8 mouse cellular contexts compared by ENCODE assay signal in genomic region chr12:112619686-112620353, GRCm38 (mm10). TPM values are rescaled to one million over a fixed set of nuclear protein-coding genes. Genes with fewer than 3 reads are reported as not detected.
DNase-seq lines count a peak whose midpoint lies in the region; ATAC-seq and TF ChIP-seq lines count a peak whose summit lies in the region.

Gene Adssl1 (plus strand): TSS chr12:112620045.

- DNase-seq in right cerebral cortex, postnatal 14 days: peak; percentile 49
- no peak for DNase-seq in right cerebral cortex, postnatal 25 days
- DNase-seq in cerebellum, postnatal 36 days: peak; percentile 35 to 42
- DNase-seq in gastrocnemius, postnatal 4 days (ENCODE audit: low spot score in 2 of 2): peak; percentile 48 to 66
- DNase-seq in midbrain, postnatal 0 days (ENCODE audit: low spot score): peak; percentile 47

- ATAC-seq in intestine, embryonic 15.5 days: peak; percentile 79
- ATAC-seq in limb, embryonic 15.5 days (ENCODE audit: insufficient number of reproducible peaks, low FRiP score, low TSS enrichment, low read depth): peak; percentile 59
- peak; percentile 50 for ATAC-seq in midbrain, postnatal 0 days (ENCODE audit: low FRiP score)
- ATAC-seq in stomach, embryonic 16.5 days (ENCODE audit: insufficient read depth, low FRiP score): peak; percentile 48; the same call in 1 of the 2 replicates

- peak within 1 kb of the TSS; percentile 51 for H3K4me3 ChIP-seq in intestine, embryonic 15.5 days (replicated peaks)
- peak within 1 kb of the TSS; percentile 52 for H3K4me3 ChIP-seq in limb, embryonic 15.5 days
- H3K4me3 ChIP-seq in midbrain, postnatal 0 days (ENCODE audit: low read depth, low read length): peak within 1 kb of the TSS; percentile 50
- peak within 1 kb of the TSS; percentile 55 for H3K4me3 ChIP-seq in stomach, embryonic 16.5 days (replicated peaks; ENCODE audit: low read length)

- peaks cover 30% of the 10 kb centered on the region for H3K4me1 ChIP-seq in intestine, embryonic 15.5 days (replicated peaks)
- H3K4me1 ChIP-seq in limb, embryonic 15.5 days: peaks cover 36% of the 10 kb centered on the region
- H3K4me1 ChIP-seq in midbrain, postnatal 0 days (ENCODE audit: insufficient read depth, low read length): no peaks in the 10 kb centered on the region
- peaks cover 25% of the 10 kb centered on the region for H3K4me1 ChIP-seq in stomach, embryonic 16.5 days (ENCODE audit: control insufficient read depth, insufficient read depth, low read length)

- H3K4me2 ChIP-seq in intestine, embryonic 15.5 days (replicated peaks): peak within 1 kb of the TSS; percentile 97
- peak within 1 kb of the TSS; percentile 98 for H3K4me2 ChIP-seq in limb, embryonic 15.5 days
- H3K4me2 ChIP-seq in midbrain, postnatal 0 days (ENCODE audit: low read depth, low read length, poor library complexity, severe bottlenecking): peak within 1 kb of the TSS; percentile 91
- H3K4me2 ChIP-seq in stomach, embryonic 16.5 days (ENCODE audit: low read depth, low read length): peak within 1 kb of the TSS; percentile 85

- under 1% methylated on average over 54 of the region's 56 CpGs for WGBS in intestine, embryonic 15.5 days
- WGBS in limb, embryonic 15.5 days: under 1% methylated on average over 53 of the region's 56 CpGs
- 2% methylated on average over 49 of the region's 56 CpGs for WGBS in midbrain, postnatal 0 days
- WGBS in stomach, embryonic 16.5 days: 2% methylated on average over 56 of the region's 56 CpGs

- H3K9me3 ChIP-seq in intestine, embryonic 15.5 days: no peaks in the 10 kb centered on the region
- no peaks in the 10 kb centered on the region for H3K9me3 ChIP-seq in limb, embryonic 15.5 days
- H3K9me3 ChIP-seq in midbrain, postnatal 0 days (ENCODE audit: low read length): no peaks in the 10 kb centered on the region
- H3K9me3 ChIP-seq in stomach, embryonic 16.5 days (replicated peaks; ENCODE audit: control insufficient read depth, low read length): no peaks in the 10 kb centered on the region

- no peak for TF ChIP-seq CTCF in midbrain, postnatal 0 days (IDR thresholded peaks at IDR 0.05)

- peaks cover 17% of the 10 kb centered on the region; the same call in 1 of the 2 replicates for H3K27me3 ChIP-seq in intestine, embryonic 15.5 days (replicated peaks)
- H3K27me3 ChIP-seq in limb, embryonic 15.5 days: peaks cover 25% of the 10 kb centered on the region
- H3K27me3 ChIP-seq in midbrain, postnatal 0 days (ENCODE audit: insufficient read depth, low read length): peaks cover 14% of the 10 kb centered on the region
- H3K27me3 ChIP-seq in stomach, embryonic 16.5 days (ENCODE audit: control insufficient read depth, insufficient read depth, low read length): peaks cover 4% of the 10 kb centered on the region; the same call in 1 of the 2 replicates

- H3K27ac ChIP-seq in intestine, embryonic 15.5 days: no peak within 1 kb of the TSS
- H3K27ac ChIP-seq in limb, embryonic 15.5 days: peak within 1 kb of the TSS; percentile 69
- H3K27ac ChIP-seq in midbrain, postnatal 0 days (ENCODE audit: low read depth, low read length): no peak within 1 kb of the TSS
- H3K27ac ChIP-seq in stomach, embryonic 16.5 days (ENCODE audit: low read length): no peak within 1 kb of the TSS

- H3K9ac ChIP-seq in intestine, embryonic 15.5 days: peak within 1 kb of the TSS; percentile 54
- H3K9ac ChIP-seq in limb, embryonic 15.5 days: peak within 1 kb of the TSS; percentile 48
- peak within 1 kb of the TSS; percentile 67 for H3K9ac ChIP-seq in midbrain, postnatal 0 days (replicated peaks; ENCODE audit: low read length, poor library complexity, severe bottlenecking)
- H3K9ac ChIP-seq in stomach, embryonic 16.5 days (ENCODE audit: low read length): peak within 1 kb of the TSS; percentile 70

- no peaks in the 10 kb centered on the region for H3K36me3 ChIP-seq in intestine, embryonic 15.5 days
- H3K36me3 ChIP-seq in limb, embryonic 15.5 days: 0 out of 2 replicates have a peak, but pooled peaks cover 2% of the 10 kb centered on the region
- no peaks in the 10 kb centered on the region for H3K36me3 ChIP-seq in midbrain, postnatal 0 days (ENCODE audit: insufficient read depth, low read length)
- H3K36me3 ChIP-seq in stomach, embryonic 16.5 days (ENCODE audit: control insufficient read depth, insufficient read depth, low read length): no peaks in the 10 kb centered on the region

RNA-seq across cellular contexts. Expression of gene Adssl1, which starts in this region (rescaled TPM):
- 100 to 1,000 TPM; 221 to 269 TPM for total RNA-seq in gastrocnemius, postnatal 4 days (2021)
- polyA plus RNA-seq in intestine, embryonic 15.5 days (2015; fragmentation: Nextera tagmentation; extraction: Ambion mirVana): 2.1 and 2.8 TPM in 2 replicates
- 11.6 and 27.2 TPM in 2 replicates for polyA plus RNA-seq in limb, embryonic 15.5 days (2015; fragmentation: Nextera tagmentation; extraction: Ambion mirVana)
- 2.0 and 4.1 TPM in 2 replicates for total RNA-seq in midbrain, postnatal 0 days (2014; rRNA removed)
- 8.2 and 9.4 TPM in 2 replicates for polyA plus RNA-seq in midbrain, postnatal 0 days (2015; fragmentation: Nextera tagmentation; extraction: Ambion mirVana)
- polyA plus RNA-seq in stomach, embryonic 16.5 days (2015; fragmentation: Nextera tagmentation; extraction: Ambion mirVana): 2.7 and 10.3 TPM in 2 replicates

Comparison
In these comparisons a context has a peak if more than half of its experiments do, and no peak if none do; other contexts are left out.
1. RNA of gene Adssl1 (total RNA-seq): 221 to 269 TPM in gastrocnemius, postnatal 4 days; 2.0 to 4.1 TPM in midbrain, postnatal 0 days; every median in the first group is over 10 times any median in the second.
2. Peak in every context shown above with its lines, with median percentiles within 50 percentile points of each other: ATAC-seq, H3K4me2 ChIP-seq, H3K4me3 ChIP-seq and H3K9ac ChIP-seq.